In genomic region chr6:92706145-92706466, GRCm38 (mm10) we compare ENCODE assay signal across 8 mouse cellular contexts. TPM values are rescaled to one million over a fixed set of nuclear protein-coding genes. Genes with fewer than 3 reads are reported as not detected.
DNase-seq lines count a peak whose midpoint lies in the region; ATAC-seq and TF ChIP-seq lines count a peak whose summit lies in the region.

Gene Prickle2 (minus strand): TSS chr6:92706155.

- ATAC-seq in forebrain, embryonic 15.5 days (replicated peaks) = peak; percentile 92
- ATAC-seq in liver, embryonic 14.5 days (ENCODE audit: insufficient read depth) = no peak
- peak; percentile 92 for ATAC-seq in neural tube, embryonic 15.5 days (ENCODE audit: low FRiP score)

- H3K27ac ChIP-seq in forebrain, embryonic 15.5 days (replicated peaks) = 0 out of 2 replicates have a peak within 1 kb of the TSS, but pooled peaks have one; percentile 17
- H3K27ac ChIP-seq in liver, embryonic 14.5 days = no peak within 1 kb of the TSS
- H3K27ac ChIP-seq in neural tube, embryonic 15.5 days (replicated peaks) = peak within 1 kb of the TSS; percentile 75

- no peaks in the 10 kb centered on the region for H3K9me3 ChIP-seq in forebrain, embryonic 15.5 days
- no peaks in the 10 kb centered on the region for H3K9me3 ChIP-seq in liver, embryonic 14.5 days (ENCODE audit: control insufficient read depth, low read length)
- H3K9me3 ChIP-seq in neural tube, embryonic 15.5 days (replicated peaks) = no peaks in the 10 kb centered on the region

- H3K9ac ChIP-seq in forebrain, embryonic 15.5 days (replicated peaks) = peak within 1 kb of the TSS; percentile 68
- H3K9ac ChIP-seq in liver, embryonic 14.5 days (replicated peaks) = no peak within 1 kb of the TSS
- peak within 1 kb of the TSS; percentile 86 for H3K9ac ChIP-seq in neural tube, embryonic 15.5 days (replicated peaks)

- 1% methylated on average over 18 of the region's 24 CpGs for WGBS in forebrain, embryonic 15.5 days
- WGBS in liver, embryonic 14.5 days (ENCODE audit: insufficient replicate concordance) = 0% methylated on average over 18 of the region's 24 CpGs
- WGBS in neural tube, embryonic 15.5 days = under 1% methylated on average over 22 of the region's 24 CpGs

- TF ChIP-seq EP300 in liver, embryonic 14.5 days (IDR thresholded peaks at IDR 0.05; ENCODE audit: low read depth) = no peak

- H3K4me3 ChIP-seq in forebrain, embryonic 15.5 days = peak within 1 kb of the TSS; percentile 64
- peak within 1 kb of the TSS; percentile 4 to 36 for H3K4me3 ChIP-seq in liver, embryonic 14.5 days (ENCODE audit: insufficient read depth in 1 of 2, low read depth in 2 of 2, low read length in 2 of 2)
- H3K4me3 ChIP-seq in neural tube, embryonic 15.5 days (replicated peaks) = peak within 1 kb of the TSS; percentile 81

- intact Hi-C loops in heart, postnatal 10 days (cut with DNase I) = no loop called here

- TF ChIP-seq CTCF in liver, embryonic 14.5 days (IDR thresholded peaks at IDR 0.05; ENCODE audit: low read depth) = no peak

- peaks cover 20% of the 10 kb centered on the region for H3K4me1 ChIP-seq in forebrain, embryonic 15.5 days
- no peaks in the 10 kb centered on the region for H3K4me1 ChIP-seq in liver, embryonic 14.5 days (replicated peaks; ENCODE audit: control insufficient read depth in 2 of 2, insufficient read depth in 2 of 2, low read length in 1 of 2)
- H3K4me1 ChIP-seq in neural tube, embryonic 15.5 days = peaks cover 34% of the 10 kb centered on the region

- no peaks in the 10 kb centered on the region for H3K27me3 ChIP-seq in forebrain, embryonic 15.5 days
- H3K27me3 ChIP-seq in liver, embryonic 14.5 days (ENCODE audit: control insufficient read depth, insufficient read depth, low read length) = peaks cover 13% of the 10 kb centered on the region
- no peaks in the 10 kb centered on the region for H3K27me3 ChIP-seq in neural tube, embryonic 15.5 days (replicated peaks)

- no peaks in the 10 kb centered on the region for H3K36me3 ChIP-seq in forebrain, embryonic 15.5 days
- H3K36me3 ChIP-seq in liver, embryonic 14.5 days (replicated peaks; ENCODE audit: control insufficient read depth, insufficient read depth, low read depth) = no peaks in the 10 kb centered on the region
- H3K36me3 ChIP-seq in neural tube, embryonic 15.5 days = no peaks in the 10 kb centered on the region

- peak; percentile 89 for DNase-seq in Muller cell, postnatal 12 days (ENCODE audit: inconsistent ontology term)
- DNase-seq in cerebellum, adult 11-12 months = peak; percentile 16
- DNase-seq in heart, postnatal 10 days = peak; percentile 79 to 81
- DNase-seq in kidney, postnatal 36 days = peak; percentile 83
- DNase-seq in liver, embryonic 14.5 days (ENCODE audit: low read depth in 3 of 3, low spot score in 3 of 3) = peak in 1 of 3 experiments; percentile 4
- DNase-seq in urinary bladder, postnatal 14 days (ENCODE audit: low spot score) = peak; percentile 78

- H3K4me2 ChIP-seq in forebrain, embryonic 15.5 days (replicated peaks) = peak within 1 kb of the TSS; percentile 99
- peak within 1 kb of the TSS; percentile 51 for H3K4me2 ChIP-seq in liver, embryonic 14.5 days (ENCODE audit: low read depth)
- peak within 1 kb of the TSS; percentile 89 for H3K4me2 ChIP-seq in neural tube, embryonic 15.5 days

RNA-seq across cellular contexts. Expression of gene Prickle2, which starts in this region (rescaled TPM):
- polyA plus RNA-seq in forebrain, embryonic 15.5 days (2015; fragmentation: Nextera tagmentation; extraction: Ambion mirVana) = 8.3 and 9.1 TPM in 2 replicates
- 10 to 100 TPM in 1 of 2 experiments, 1 to 10 TPM in 1; 8.1 to 12.1 TPM for total RNA-seq in heart, postnatal 10 days (2021)
- 0.11 and 0.15 TPM in 2 replicates for polyA plus RNA-seq in liver, embryonic 14.5 days (2012; rRNA removed)
- polyA plus RNA-seq in liver, embryonic 14.5 days (2014; fragmentation: Nextera tagmentation; extraction: Ambion mirVana) = 0.20 and 0.28 TPM in 2 replicates
- 15.8 and 17.0 TPM in 2 replicates for polyA plus RNA-seq in neural tube, embryonic 15.5 days (2015; fragmentation: Nextera tagmentation; extraction: Ambion mirVana)

Comparison
In these comparisons a context has a peak if more than half of its experiments do, and no peak if none do; other contexts are left out.
1. H3K4me3 ChIP-seq: peak in every context shown above with its lines; median percentile 81 in neural tube, embryonic 15.5 days; 64 in forebrain, embryonic 15.5 days; 20 in liver, embryonic 14.5 days.